Mouse (Mus musculus) ES-E14 (cell line): ENCODE measurements at regions not wholly inside any gene's neighbourhood (a gene's known extent, or its start where the extent isn't known, plus 50 kb on each side); places are given as distances from the start of the nearest gene placed in this dataset.

Experiments
- ZC3H11A ChIP-seq: IDR thresholded peaks from 2 replicates; pipeline ENCODE4 v1.6.1; 2012; ENCODE audit warnings: low read depth, mild to moderate bottlenecking, inconsistent platforms, low read length, borderline replicate concordance
- ZNF384 ChIP-seq: IDR thresholded peaks from 2 replicates; pipeline ENCODE4 v1.6.1; 2012; ENCODE audit warnings: low read depth, low read length, inconsistent platforms

GRCm38 (mm10) chr2:56196449-56196848, 760.7 kb downstream of the Kcnj3 start:
- TF ChIP-seq ZC3H11A (no peak), ZNF384 (no peak)
